Mouse (Mus musculus) adrenal gland, adult 18-20 months (tissue): ENCODE measurements around the gene Ndufb8. TPM values are rescaled to one million over a fixed set of nuclear protein-coding genes. Genes with fewer than 3 reads are reported as not detected.

Experiments used
- total RNA-seq, 2 experiments: library from RNA; stranded (reverse); gene quantifications; 1 replicate in 1 of 2; 2 replicates in 1 of 2; pipeline ENCODE4 v1.2.3; 2021

The Ndufb8 gene
- total RNA-seq, 2 experiments from 2014 or later = 514 to 1,037 TPM

Other genes with a start within 250 kb of the Ndufb8 start
- 10 to 100 TPM in 1 of 2 experiments, 1 to 10 TPM in 1; 5.2 to 15.0 TPM for gene Scd4, start 222.3 kb downstream of the Ndufb8 start, total RNA-seq
- gene Scd1, start 147.6 kb downstream of the Ndufb8 start, total RNA-seq = over 10,000 TPM in 1 of 2 experiments, 1,000 to 10,000 TPM in 1; 1,926 to 12,846 TPM
- under 1 TPM; 0.10 to 0.20 TPM for gene Wnt8b, start 62.0 kb downstream of the Ndufb8 start, total RNA-seq
- 1 to 10 TPM; 5.0 to 5.2 TPM for gene Sec31b, start 9.6 kb downstream of the Ndufb8 start, total RNA-seq
- not detected for gene Gm20538, start 2.6 kb downstream of the Ndufb8 start, total RNA-seq
- gene Hif1an, start 7.4 kb upstream of the Ndufb8 start, total RNA-seq = 10 to 100 TPM; 22.9 to 27.9 TPM
- not detected for gene Pax2, start 200.6 kb upstream of the Ndufb8 start, total RNA-seq